Mouse (Mus musculus) midbrain, embryonic 11.5 days (tissue): ENCODE measurements around the gene Sergef. TPM values are rescaled to one million over a fixed set of nuclear protein-coding genes. Genes with fewer than 3 reads are reported as not detected.
A peak's percentile ranks its signal among the peaks of the same experiment; 100 is the strongest.

Experiments
- ATAC-seq: fragments of 200-750 bp; cut with Nextera tagmentation; 2 replicates; pipeline ENCODE4 v1.8.0; 2017; ENCODE audit warnings: moderate TSS enrichment, moderate library complexity; ENCODE audit not compliant: low FRiP score
- DNase-seq: peaks from one replicate; pipeline ENCODE4 v3.0.0; 2015; ENCODE audit warnings: low spot score; ENCODE audit errors: missing footprints
- H3K27ac ChIP-seq: fragments of 300-500 bp; sonication (generic); 2 replicates; pipeline ENCODE4 v1.5.1; 2014; ENCODE audit warnings: low read depth, low read length
- H3K27me3 ChIP-seq: fragments of 300-500 bp; sonication (generic); 2 replicates; pipeline ENCODE4 v1.6.1; 2014; ENCODE audit warnings: mild to moderate bottlenecking, low read length, moderate library complexity, mixed read lengths; ENCODE audit not compliant: control insufficient read depth, insufficient read depth
- H3K36me3 ChIP-seq: fragments of 300-500 bp; sonication (generic); 2 replicates; pipeline ENCODE4 v1.6.1; 2014; ENCODE audit warnings: mild to moderate bottlenecking, low read length, moderate library complexity, mixed read lengths; ENCODE audit not compliant: control insufficient read depth, insufficient read depth
- H3K4me1 ChIP-seq: fragments of 300-500 bp; sonication (generic); 2 replicates; pipeline ENCODE4 v1.6.1; 2014; ENCODE audit warnings: low read length; ENCODE audit not compliant: control insufficient read depth, insufficient read depth
- H3K4me2 ChIP-seq: fragments of 300-500 bp; sonication (generic); 2 replicates; pipeline ENCODE4 v1.6.1; 2014; ENCODE audit warnings: mild to moderate bottlenecking, moderate library complexity
- H3K4me3 ChIP-seq: fragments of 300-500 bp; sonication (generic); 2 replicates; pipeline ENCODE4 v1.5.1; 2014; ENCODE audit warnings: low read depth, low read length
- H3K9ac ChIP-seq: fragments of 300-500 bp; sonication (generic); 2 replicates; pipeline ENCODE4 v1.6.1; 2014; ENCODE audit warnings: low read length
- H3K9me3 ChIP-seq: fragments of 300-500 bp; sonication (generic); 2 replicates; pipeline ENCODE4 v1.6.1; 2016; ENCODE audit warnings: low read length; ENCODE audit not compliant: control insufficient read depth
- WGBS: fragments of 180-500 bp; shearing (Covaris S2); extraction: QIAGEN DNeasy Blood & Tissue Kit; methylation state at CpG from one replicate; pipeline ENCODE4 v1.1.7; 2014; 5-methylcytosine and 5-hydroxymethylcytosine counted together
- polyA plus RNA-seq: library from polyadenylated mRNA; unstranded; fragments of >200 nt; fragmentation: Nextera tagmentation; extraction: Ambion mirVana; gene quantifications from 2 replicates; pipeline ENCODE4 v1.2.1, GENCODE M21; 2014

Sergef gene
- polyA plus RNA-seq, 1 experiment from 2014 or later: 15.7 TPM

- H3K27me3 ChIP-seq: no peaks in the 10 kb centered on the region
- H3K4me1 ChIP-seq: peaks cover 14% of the 10 kb centered on the region
- no peak overlapping the region for H3K4me2 ChIP-seq
- H3K36me3 ChIP-seq: no peaks in the 10 kb centered on the region
- WGBS: 34% methylated on average over 10 of the region's 10 CpGs
- H3K9me3 ChIP-seq: no peaks in the 10 kb centered on the region; the same call in 1 of the 2 replicates
- H3K9ac ChIP-seq: no peak overlapping the region
- no peak overlapping the region for H3K27ac ChIP-seq
- DNase-seq: peak; percentile 90
- H3K4me3 ChIP-seq: no peak overlapping the region
- ATAC-seq: peak; percentile 92
These were observed 185.5 kb downstream of the Sergef start for GRCm38 (mm10) chr7:46453930-46454679.

GRCm38 (mm10) chr7:46448922-46449645 lies 190.5 kb downstream of the Sergef start:
- H3K9ac ChIP-seq: no peak overlapping the region
- no peaks in the 10 kb centered on the region for H3K27me3 ChIP-seq
- H3K4me3 ChIP-seq: no peak overlapping the region
- DNase-seq: peak; percentile 81
- whole genome bisulfite sequencing: 50% methylated on average over 6 of the region's 6 CpGs
- ATAC-seq: 0 out of 2 replicates have a peak, but pooled peaks have one; percentile 29
- no peaks in the 10 kb centered on the region for H3K36me3 ChIP-seq
- no peaks in the 10 kb centered on the region for H3K9me3 ChIP-seq
- H3K4me1 ChIP-seq: peaks cover 15% of the 10 kb centered on the region
- no peak overlapping the region for H3K4me2 ChIP-seq
- no peak overlapping the region for H3K27ac ChIP-seq

GRCm38 (mm10) chr7:46447473-46448165 lies 192.0 kb downstream of the Sergef start:
- no peaks in the 10 kb centered on the region for H3K27me3 ChIP-seq
- H3K27ac ChIP-seq: no peak overlapping the region
- H3K9me3 ChIP-seq: no peaks in the 10 kb centered on the region
- no peak overlapping the region for H3K4me2 ChIP-seq
- peaks cover 10% of the 10 kb centered on the region for H3K4me1 ChIP-seq
- no peak overlapping the region for H3K4me3 ChIP-seq
- no peak overlapping the region for H3K9ac ChIP-seq
- H3K36me3 ChIP-seq: no peaks in the 10 kb centered on the region
- DNase-seq (peak; percentile 28), ATAC-seq (no peak)
- WGBS: 67% methylated on average over 9 of the region's 9 CpGs

- Histone ChIP-seq H3K27ac (no peak overlapping the region), H3K4me3 (no peak overlapping the region), H3K4me2 (no peak overlapping the region), H3K9ac (no peak overlapping the region), H3K9me3 (no peaks in the 10 kb centered on the region), H3K4me1 (peaks cover 10% of the 10 kb centered on the region), H3K27me3 (no peaks in the 10 kb centered on the region), H3K36me3 (no peaks in the 10 kb centered on the region; the same call in 1 of the 2 replicates)
- no peak for ATAC-seq
- DNase-seq: peak; percentile 31
- 84% methylated on average over 6 of the region's 6 CpGs for WGBS
These were observed 193.7 kb downstream of the Sergef start for GRCm38 (mm10) chr7:46445896-46446295.

GRCm38 (mm10) chr7:46443163-46443562 lies 196.4 kb downstream of the Sergef start:
- H3K27ac ChIP-seq: no peak overlapping the region
- H3K9me3 ChIP-seq: no peaks in the 10 kb centered on the region
- no peaks in the 10 kb centered on the region for H3K4me1 ChIP-seq
- 85% methylated on average over 10 of the region's 10 CpGs for WGBS
- ATAC-seq: no peak
- no peaks in the 10 kb centered on the region; the same call in 1 of the 2 replicates for H3K36me3 ChIP-seq
- no peaks in the 10 kb centered on the region for H3K27me3 ChIP-seq
- no peak overlapping the region for H3K4me3 ChIP-seq
- no peak overlapping the region for H3K4me2 ChIP-seq
- DNase-seq: no peak
- H3K9ac ChIP-seq: no peak overlapping the region

- Histone ChIP-seq H3K9ac (no peak overlapping the region), H3K4me3 (no peak overlapping the region), H3K4me2 (no peak overlapping the region), H3K9me3 (no peaks in the 10 kb centered on the region), H3K27me3 (no peaks in the 10 kb centered on the region), H3K27ac (no peak overlapping the region), H3K4me1 (0 out of 2 replicates have a peak, but pooled peaks cover under 1% of the 10 kb centered on the region), H3K36me3 (no peaks in the 10 kb centered on the region; the same call in 1 of the 2 replicates)
- DNase-seq: peak; percentile 39
- no peak for ATAC-seq
- WGBS: 80% methylated on average over 9 of the region's 9 CpGs
These were observed 201.0 kb downstream of the Sergef start for GRCm38 (mm10) chr7:46438537-46439141.

GRCm38 (mm10) chr7:46435833-46436232 lies 203.8 kb downstream of the Sergef start:
- H3K9me3 ChIP-seq: no peaks in the 10 kb centered on the region
- DNase-seq (no peak), ATAC-seq (no peak)
- no peak overlapping the region for H3K27ac ChIP-seq
- no peaks in the 10 kb centered on the region for H3K36me3 ChIP-seq
- H3K4me3 ChIP-seq: no peak overlapping the region
- no peaks in the 10 kb centered on the region for H3K27me3 ChIP-seq
- peaks cover 4% of the 10 kb centered on the region; the same call in 1 of the 2 replicates for H3K4me1 ChIP-seq
- WGBS: 95% methylated on average over 5 of the region's 5 CpGs
- H3K4me2 ChIP-seq: no peak overlapping the region
- no peak overlapping the region for H3K9ac ChIP-seq

- DNase-seq: peak; percentile 77
- H3K27ac ChIP-seq: no peak overlapping the region
- H3K4me2 ChIP-seq: no peak overlapping the region
- no peaks in the 10 kb centered on the region for H3K36me3 ChIP-seq
- H3K4me1 ChIP-seq: peaks cover 4% of the 10 kb centered on the region; the same call in 1 of the 2 replicates
- H3K27me3 ChIP-seq: no peaks in the 10 kb centered on the region
- H3K9ac ChIP-seq: no peak overlapping the region
- no peaks in the 10 kb centered on the region for H3K9me3 ChIP-seq
- no peak overlapping the region for H3K4me3 ChIP-seq
- ATAC-seq: peak; percentile 88
- 61% methylated on average over 5 of the region's 5 CpGs for WGBS
These were observed 205.7 kb downstream of the Sergef start for GRCm38 (mm10) chr7:46433874-46434273.
